Comparison of ENCODE assay signal across 10 mouse cellular contexts in genomic region chr7:142656055-142656454, GRCm38 (mm10). TPM values are rescaled to one million over a fixed set of nuclear protein-coding genes. Genes with fewer than 3 reads are reported as not detected.
DNase-seq lines count a peak whose midpoint lies in the region; ATAC-seq and TF ChIP-seq lines count a peak whose summit lies in the region.
"Had no signal": no experiment of that assay in that cellular context is flagged by ENCODE, and none has a peak within 500 bp of the region (broad histone marks: within the 10 kb centered on the region; RNA-seq: fewer than 3 reads in every experiment).

No protein-coding gene starts in this region.

- no peak for TF ChIP-seq POLR2A in cerebellum, adult 2 months (IDR thresholded peaks at IDR 0.05; ENCODE audit: borderline replicate concordance, insufficient read depth, low read length)

- H3K27ac ChIP-seq in heart, embryonic 14.5 days (replicated peaks in 1 of 2; ENCODE audit: control insufficient read depth in 1 of 2, insufficient read depth in 1 of 2, low read depth in 2 of 2, low read length in 2 of 2) = peak overlapping the region; percentile 44 to 80; a peak in 3 of 4 replicates
- no peak overlapping the region for H3K27ac ChIP-seq in hindbrain, embryonic 13.5 days
- H3K27ac ChIP-seq in liver, postnatal 0 days (ENCODE audit: low read depth) = peak overlapping the region; percentile 22; the same call in 1 of the 2 replicates
- no peak overlapping the region for H3K27ac ChIP-seq in cerebellum, adult 2 months (ENCODE audit: insufficient read depth, low read length)

- peak; percentile 38; the same call in 1 of the 2 replicates for ATAC-seq in heart, embryonic 14.5 days (ENCODE audit: insufficient number of reproducible peaks, insufficient read depth, low FRiP score, low read depth)
- no peak for ATAC-seq in hindbrain, embryonic 13.5 days (ENCODE audit: low FRiP score)
- peak; percentile 66 for ATAC-seq in liver, postnatal 0 days

- 26% methylated on average over 4 of the region's 4 CpGs for WGBS in heart, embryonic 14.5 days
- WGBS in hindbrain, embryonic 13.5 days = 28% methylated on average over 4 of the region's 4 CpGs
- 38% methylated on average over 4 of the region's 4 CpGs for WGBS in liver, postnatal 0 days (ENCODE audit: insufficient replicate concordance)
- 44% methylated on average over 4 of the region's 4 CpGs for WGBS in cerebellum, adult 2 months

- no peak for TF ChIP-seq CTCF in liver, postnatal 0 days (IDR thresholded peaks at IDR 0.05; ENCODE audit: low read depth)
- no peak for TF ChIP-seq CTCF in cerebellum, adult 2 months (IDR thresholded peaks at IDR 0.05; ENCODE audit: borderline replicate concordance, insufficient read depth, low read depth, low read length)

- peak overlapping the region; percentile 65 for H3K4me2 ChIP-seq in heart, embryonic 14.5 days (ENCODE audit: low read length)
- H3K4me2 ChIP-seq in hindbrain, embryonic 13.5 days = peak overlapping the region; percentile 25; the same call in 1 of the 2 replicates
- peak overlapping the region; percentile 65 for H3K4me2 ChIP-seq in liver, postnatal 0 days (ENCODE audit: low read depth, low read length)

- no peak for DNase-seq in heart, postnatal 14 days
- DNase-seq in embryo, embryonic 9.5 days (ENCODE audit: extremely low spot score) = peak; percentile 60
- DNase-seq in liver, postnatal 0 days = peak; percentile 71
- DNase-seq in testis, postnatal 14 days (ENCODE audit: low spot score) = no peak
- no peak for DNase-seq in cerebellum, adult 2 months
- no peak for DNase-seq in Muller cell, postnatal 12 days (ENCODE audit: inconsistent ontology term)

- intact Hi-C loops in heart, postnatal 14 days (cut with DNase I) = no loop called here

- no peaks in the 10 kb centered on the region for H3K9me3 ChIP-seq in heart, embryonic 14.5 days (ENCODE audit: control insufficient read depth, low read length)
- no peaks in the 10 kb centered on the region for H3K9me3 ChIP-seq in hindbrain, embryonic 13.5 days
- H3K9me3 ChIP-seq in liver, postnatal 0 days (ENCODE audit: low read length) = no peaks in the 10 kb centered on the region

- H3K27me3 ChIP-seq in heart, embryonic 14.5 days (ENCODE audit: control insufficient read depth, insufficient read depth, low read length) = peaks cover 62% of the 10 kb centered on the region
- peaks cover 99% of the 10 kb centered on the region for H3K27me3 ChIP-seq in hindbrain, embryonic 13.5 days
- H3K27me3 ChIP-seq in liver, postnatal 0 days (ENCODE audit: insufficient read depth, low read length) = peaks cover 69% of the 10 kb centered on the region
- H3K27me3 ChIP-seq in cerebellum, adult 2 months (ENCODE audit: control insufficient read depth, insufficient read depth, low read length) = peaks cover 10% of the 10 kb centered on the region; the same call in 1 of the 2 replicates

- H3K4me3 ChIP-seq in heart, embryonic 14.5 days (ENCODE audit: control insufficient read depth in 1 of 2, insufficient read depth in 1 of 2, low read depth in 1 of 2, low read length in 2 of 2) = peak overlapping the region; percentile 62
- 0 out of 2 replicates have a peak overlapping the region, but pooled peaks have one; percentile 18 for H3K4me3 ChIP-seq in hindbrain, embryonic 13.5 days
- peak overlapping the region; percentile 45 for H3K4me3 ChIP-seq in liver, postnatal 0 days (ENCODE audit: low read depth, low read length)
- H3K4me3 ChIP-seq in cerebellum, adult 2 months (replicated peaks; ENCODE audit: insufficient read depth, low read depth, low read length) = no peak overlapping the region

- H3K36me3 ChIP-seq in heart, embryonic 14.5 days (ENCODE audit: control insufficient read depth, insufficient read depth, low read length) = peaks cover 57% of the 10 kb centered on the region
- no peaks in the 10 kb centered on the region for H3K36me3 ChIP-seq in hindbrain, embryonic 13.5 days
- H3K36me3 ChIP-seq in liver, postnatal 0 days (replicated peaks; ENCODE audit: insufficient read depth, low read length) = peaks cover 3% of the 10 kb centered on the region; the same call in 1 of the 2 replicates
- H3K36me3 ChIP-seq: G1E had no signal

- H3K4me1 ChIP-seq in heart, embryonic 14.5 days (ENCODE audit: control insufficient read depth in 2 of 2, insufficient read depth in 2 of 2, low read length in 2 of 2) = peaks cover 0 to 20% of the 10 kb centered on the region in 2 experiments; a peak in 3 of 4 replicates
- H3K4me1 ChIP-seq in hindbrain, embryonic 13.5 days (replicated peaks) = peaks cover 36% of the 10 kb centered on the region
- no peaks in the 10 kb centered on the region; the same call in 1 of the 2 replicates for H3K4me1 ChIP-seq in liver, postnatal 0 days (ENCODE audit: insufficient read depth)
- H3K4me1 ChIP-seq in cerebellum, adult 2 months (ENCODE audit: control insufficient read depth, insufficient read depth, low read length) = no peaks in the 10 kb centered on the region

- TF ChIP-seq EP300 in liver, postnatal 0 days (IDR thresholded peaks at IDR 0.05; ENCODE audit: low read depth) = no peak

- H3K9ac ChIP-seq in heart, embryonic 14.5 days (ENCODE audit: low read length) = peak overlapping the region; percentile 95
- H3K9ac ChIP-seq in hindbrain, embryonic 13.5 days = no peak overlapping the region
- H3K9ac ChIP-seq in liver, postnatal 0 days (replicated peaks) = 0 out of 2 replicates have a peak overlapping the region, but pooled peaks have one; percentile 65

RNA-seq across cellular contexts. Expression of gene Igf2, which starts 10.6 kb away (rescaled TPM):
- 1,590 and 1,642 TPM in 2 replicates for polyA plus RNA-seq in heart, embryonic 14.5 days (2014; fragmentation: Nextera tagmentation; extraction: Ambion mirVana)
- 100 to 1,000 TPM; 349 to 384 TPM for total RNA-seq in heart, postnatal 14 days (2021)
- polyA plus RNA-seq in hindbrain, embryonic 13.5 days (2015; fragmentation: Nextera tagmentation; extraction: Ambion mirVana) = 179 and 205 TPM in 2 replicates
- polyA plus RNA-seq in liver, postnatal 0 days (2015; fragmentation: Nextera tagmentation; extraction: Ambion mirVana) = 1,534 and 1,664 TPM in 2 replicates
- 67.2 and 99.9 TPM in 2 replicates for polyA plus RNA-seq in cerebellum, adult 2 months (2012; rRNA removed)
- polyA plus RNA-seq: G1E had no signal

RNA-seq across cellular contexts. Expression of gene Gm49394, which starts 13.7 kb away (rescaled TPM):
- 0.04 TPM in 1 of 2 replicates, not detected in the other for polyA plus RNA-seq in heart, embryonic 14.5 days (2014; fragmentation: Nextera tagmentation; extraction: Ambion mirVana)
- total RNA-seq in heart, postnatal 14 days (2021) = not detected
- not detected in 2 replicates for polyA plus RNA-seq in hindbrain, embryonic 13.5 days (2015; fragmentation: Nextera tagmentation; extraction: Ambion mirVana)
- 0.04 TPM in 1 of 2 replicates, not detected in the other for polyA plus RNA-seq in liver, postnatal 0 days (2015; fragmentation: Nextera tagmentation; extraction: Ambion mirVana)
- polyA plus RNA-seq in cerebellum, adult 2 months (2012; rRNA removed) = 0.02 TPM in 1 of 2 replicates, not detected in the other
- total RNA-seq: liver, adult 2 months had no signal
- polyA plus RNA-seq: G1E; liver, adult 2 months had no signal

Comparison
In these comparisons a context has a peak if more than half of its experiments do, and no peak if none do; other contexts are left out.
1. H3K27ac ChIP-seq: peak in heart, embryonic 14.5 days (2 of 2) and liver, postnatal 0 days (single experiment); none in hindbrain, embryonic 13.5 days (single experiment) and cerebellum, adult 2 months (single experiment).
2. DNase-seq: peak in embryo, embryonic 9.5 days (single experiment) and liver, postnatal 0 days (single experiment); none in heart, postnatal 14 days (0 of 2), testis, postnatal 14 days (single experiment), cerebellum, adult 2 months (0 of 2) and Muller cell, postnatal 12 days (single experiment).
3. Peak in every context shown above with its lines, with median percentiles within 50 percentile points of each other: H3K4me2 ChIP-seq.